Mouse (Mus musculus) bone marrow, adult 2 months (tissue): ENCODE results near the gene Abcc5.

Experiments used
- CTCF ChIP-seq: fragments of 200-500 bp; IDR thresholded peaks from 2 replicates; pipeline ENCODE4 v1.5.1; 2011; ENCODE audit warnings: low read length, control low read depth; ENCODE audit not compliant: control insufficient read depth, insufficient read depth
- POLR2A ChIP-seq: fragments of 200-500 bp; IDR thresholded peaks from 2 replicates; pipeline ENCODE4 v1.6.1; 2011; ENCODE audit warnings: low read depth, mild to moderate bottlenecking, control low read depth, low read length, borderline replicate concordance; ENCODE audit not compliant: control insufficient read depth

- no peak for TF ChIP-seq POLR2A
- TF ChIP-seq CTCF = no peak
Observed at GRCm38 (mm10) chr16:20454155-20454654, 28.0 kb upstream of the Abcc5 start.
